Mouse (Mus musculus) MEL (cell line): ENCODE data around the gene Fam69b.

Experiments
- CHD1 ChIP-seq: IDR thresholded peaks from 2 replicates; pipeline ENCODE4 v1.6.1; 2012; ENCODE audit warnings: low read depth, mild to moderate bottlenecking, inconsistent platforms, low read length, improper control_type of control experiment
- CHD2 ChIP-seq: IDR thresholded peaks from 2 replicates; pipeline ENCODE4 v1.6.1; 2011; ENCODE audit warnings: low read length, improper control_type of control experiment
- CTCF ChIP-seq, 3 experiments: IDR thresholded peaks in 2 of 3; conservative IDR thresholded peaks in 1 of 3; 2 replicates each; pipeline ENCODE4 v1.5.1; 2011 to 2012; ENCODE audit warnings: low read length in 3 of 3, low read depth in 2 of 3, mild to moderate bottlenecking in 2 of 3, improper control_type of control experiment in 1 of 3, inconsistent platforms in 1 of 3, mixed read lengths in 1 of 3, moderate library complexity in 1 of 3; ENCODE audit not compliant: control insufficient read depth in 1 of 3, insufficient read depth in 1 of 3, poor library complexity in 1 of 3, severe bottlenecking in 1 of 3
- EP300 ChIP-seq, 2 experiments: IDR thresholded peaks; 2 replicates each; pipeline ENCODE4 v1.6.1; 2011; ENCODE audit warnings: improper control_type of control experiment in 2 of 2, low read length in 2 of 2, low read depth in 1 of 2, mild to moderate bottlenecking in 1 of 2
- GABPA ChIP-seq: IDR thresholded peaks from 2 replicates; pipeline ENCODE4 v1.6.1; 2012; ENCODE audit warnings: low read depth, mild to moderate bottlenecking, inconsistent platforms, low read length, improper control_type of control experiment, moderate library complexity
- MAX ChIP-seq: IDR thresholded peaks from 2 replicates; pipeline ENCODE4 v1.6.1; 2011; ENCODE audit warnings: low read length, improper control_type of control experiment
- POLR2A ChIP-seq, 2 experiments: IDR thresholded peaks; 2 replicates each; pipeline ENCODE4 v1.6.1; 2011 to 2012; ENCODE audit warnings: low read length in 2 of 2, mild to moderate bottlenecking in 2 of 2, control low read depth in 1 of 2, improper control_type of control experiment in 1 of 2, low read depth in 1 of 2, moderate library complexity in 1 of 2; ENCODE audit not compliant: control insufficient read depth in 1 of 2, insufficient read depth in 1 of 2, poor library complexity in 1 of 2
- POLR2AphosphoS5 ChIP-seq: IDR thresholded peaks from 2 replicates; pipeline ENCODE4 v1.6.1; 2012; ENCODE audit warnings: low read depth, borderline replicate concordance, mild to moderate bottlenecking, inconsistent platforms, low read length, moderate library complexity, mixed read lengths
- RCOR1 ChIP-seq: IDR thresholded peaks from 2 replicates; pipeline ENCODE4 v1.6.1; 2012; ENCODE audit warnings: low read depth, mild to moderate bottlenecking, inconsistent platforms, low read length, improper control_type of control experiment
- SMC3 ChIP-seq: IDR thresholded peaks from 2 replicates; pipeline ENCODE4 v1.6.1; 2011; ENCODE audit warnings: low read depth, low read length, improper control_type of control experiment
- TAL1 ChIP-seq: IDR thresholded peaks from 2 replicates; pipeline ENCODE4 v1.6.1; 2012; ENCODE audit warnings: mild to moderate bottlenecking, inconsistent platforms, low read length, moderate library complexity, mixed read lengths
- USF2 ChIP-seq, 2 experiments: IDR thresholded peaks; 2 replicates each; pipeline ENCODE4 v1.6.1; 2011 to 2012; ENCODE audit warnings: improper control_type of control experiment in 2 of 2, low read length in 2 of 2, borderline replicate concordance in 1 of 2, inconsistent platforms in 1 of 2, low read depth in 1 of 2, mild to moderate bottlenecking in 1 of 2; ENCODE audit not compliant: insufficient read depth in 1 of 2
- ZKSCAN1 ChIP-seq: IDR thresholded peaks from 2 replicates; pipeline ENCODE4 v1.6.1; 2012; ENCODE audit warnings: low read depth, mild to moderate bottlenecking, inconsistent platforms, low read length, improper control_type of control experiment, moderate library complexity
- ZMIZ1 ChIP-seq: IDR thresholded peaks from 2 replicates; pipeline ENCODE4 v1.6.1; 2012; ENCODE audit warnings: low read depth, mild to moderate bottlenecking, inconsistent platforms, low read length, improper control_type of control experiment, moderate library complexity

GRCm38 (mm10) chr2:26621246-26621645, 7.0 kb upstream of the Fam69b start:
- no peak for TF ChIP-seq CTCF (IDR thresholded peaks at IDR 0.05 in 2 of 3, conservative IDR thresholded peaks at IDR 0.05 in 1 of 3; ENCODE audit: control insufficient read depth in 1 of 3, insufficient read depth in 1 of 3, low read depth in 2 of 3, low read length in 3 of 3, poor library complexity in 1 of 3, severe bottlenecking in 1 of 3)
- no peak for TF ChIP-seq POLR2AphosphoS5
- TF ChIP-seq POLR2A (IDR thresholded peaks at IDR 0.05; ENCODE audit: control insufficient read depth in 1 of 2, insufficient read depth in 1 of 2, low read depth in 1 of 2, low read length in 2 of 2, poor library complexity in 1 of 2), result no peak
- TF ChIP-seq EP300 (IDR thresholded peaks at IDR 0.05; ENCODE audit: low read depth in 1 of 2, low read length in 2 of 2), result no peak
- TF ChIP-seq GABPA, result no peak
- TF ChIP-seq MAX, result no peak
- TF ChIP-seq ZKSCAN1, result no peak
- TF ChIP-seq TAL1, result no peak
- TF ChIP-seq SMC3, result no peak
- no peak for TF ChIP-seq USF2 (IDR thresholded peaks at IDR 0.05; ENCODE audit: borderline replicate concordance in 1 of 2, insufficient read depth in 1 of 2, low read depth in 1 of 2, low read length in 2 of 2)
- no peak for TF ChIP-seq CHD2
- no peak for TF ChIP-seq RCOR1
- no peak for TF ChIP-seq CHD1
- no peak for TF ChIP-seq ZMIZ1
